Mouse (Mus musculus) CH12.LX (cell line): Measurements from ENCODE around the gene Atp5g2. TPM values are rescaled to one million over a fixed set of nuclear protein-coding genes. Genes with fewer than 3 reads are reported as not detected.

ENCODE experiments used
- DNase-seq: peaks from one replicate; pipeline ENCODE4 v3.0.0-alpha.2; 2013; ENCODE audit errors: extremely low read depth
- H3K27ac ChIP-seq: 2 replicates; pipeline ENCODE4 v1.5.1; 2012; ENCODE audit warnings: low read depth, mild to moderate bottlenecking, control low read depth, moderate library complexity; ENCODE audit not compliant: insufficient read depth
- H3K27me3 ChIP-seq: replicated peaks from 2 replicates; pipeline ENCODE3; 2012; ENCODE audit warnings: inconsistent platforms
- H3K36me3 ChIP-seq, 2 experiments: replicated peaks in 1 of 2; 2 replicates each; pipeline versions ENCODE3 to v1.6.1; 2012; ENCODE audit warnings: inconsistent platforms in 1 of 2, low read length in 1 of 2, mild to moderate bottlenecking in 1 of 2, mixed read lengths in 1 of 2, moderate library complexity in 1 of 2; ENCODE audit not compliant: control insufficient read depth in 1 of 2, insufficient read depth in 1 of 2
- H3K4me1 ChIP-seq, 2 experiments: 2 replicates each; pipeline ENCODE4 v1.6.1; 2012; ENCODE audit warnings: inconsistent platforms in 1 of 2, moderate library complexity in 1 of 2; ENCODE audit not compliant: insufficient read depth in 2 of 2, control insufficient read depth in 1 of 2
- H3K4me2 ChIP-seq: 2 replicates; pipeline ENCODE4 v1.6.1; 2012; ENCODE audit warnings: low read depth, mild to moderate bottlenecking, control low read depth; ENCODE audit not compliant: poor library complexity, insufficient read depth, severe bottlenecking
- H3K4me3 ChIP-seq, 3 experiments: fragments of 150-350 bp in 1 of 3; sonication (generic) in 1 of 3; replicated peaks in 1 of 3; 2 replicates each; pipeline versions ENCODE3 to v1.5.1; 2011 to 2012; ENCODE audit warnings: low read depth in 2 of 3, low read length in 2 of 3, mild to moderate bottlenecking in 2 of 3, moderate library complexity in 2 of 3, control low read depth in 1 of 3, improper control_type of control experiment in 1 of 3, inconsistent platforms in 1 of 3, mixed read lengths in 1 of 3; ENCODE audit not compliant: poor library complexity in 1 of 3
- H3K79me2 ChIP-seq: replicated peaks from 2 replicates; pipeline ENCODE4 v1.6.1; 2012; ENCODE audit warnings: mild to moderate bottlenecking, moderate library complexity; ENCODE audit not compliant: control insufficient read depth, poor library complexity, insufficient read depth, severe bottlenecking; ENCODE audit errors: extremely low read depth
- H3K9ac ChIP-seq: 2 replicates; pipeline ENCODE4 v1.6.1; 2012; ENCODE audit warnings: low read depth, mild to moderate bottlenecking, control low read depth, moderate library complexity; ENCODE audit not compliant: insufficient read depth
- H3K9me3 ChIP-seq: replicated peaks from 2 replicates; pipeline ENCODE3; 2012; ENCODE audit warnings: low read length, inconsistent platforms, mixed read lengths
- BHLHE40 ChIP-seq: IDR thresholded peaks from 2 replicates; pipeline ENCODE4 v1.6.1; 2011; ENCODE audit warnings: mild to moderate bottlenecking, low read depth, low read length, improper control_type of control experiment
- CHD1 ChIP-seq: IDR thresholded peaks from 2 replicates; pipeline ENCODE4 v1.6.1; 2012; ENCODE audit warnings: low read depth, low read length, improper control_type of control experiment, inconsistent platforms
- CHD2 ChIP-seq: IDR thresholded peaks from 2 replicates; pipeline ENCODE4 v1.6.1; 2011; ENCODE audit warnings: low read length, improper control_type of control experiment
- E2F4 ChIP-seq: IDR thresholded peaks from 2 replicates; pipeline ENCODE4 v1.6.1; 2011; ENCODE audit warnings: low read depth, low read length, improper control_type of control experiment; ENCODE audit not compliant: insufficient replicate concordance
- ELF1 ChIP-seq: IDR thresholded peaks from 2 replicates; pipeline ENCODE4 v1.6.1; 2014; ENCODE audit warnings: low read depth, mild to moderate bottlenecking, inconsistent platforms, low read length, improper control_type of control experiment
- EP300 ChIP-seq: IDR thresholded peaks from 2 replicates; pipeline ENCODE4 v1.6.1; 2011; ENCODE audit warnings: low read length, improper control_type of control experiment
- ETS1 ChIP-seq: conservative IDR thresholded peaks from 2 replicates; pipeline ENCODE4 v1.6.1; 2012; ENCODE audit warnings: low read depth, mild to moderate bottlenecking, inconsistent platforms, low read length, improper control_type of control experiment, moderate library complexity
- GABPA ChIP-seq: IDR thresholded peaks from 2 replicates; pipeline ENCODE4 v1.6.1; 2012; ENCODE audit warnings: low read depth, low read length, improper control_type of control experiment, inconsistent platforms; ENCODE audit not compliant: insufficient replicate concordance
- HCFC1 ChIP-seq: IDR thresholded peaks from 2 replicates; pipeline ENCODE4 v1.6.1; 2012; ENCODE audit warnings: low read depth, mild to moderate bottlenecking, inconsistent platforms, low read length, improper control_type of control experiment
- IRF4 ChIP-seq: IDR thresholded peaks from 2 replicates; pipeline ENCODE4 v1.6.1; 2014; ENCODE audit warnings: low read depth, mild to moderate bottlenecking, inconsistent platforms, low read length, improper control_type of control experiment
- JUN ChIP-seq: IDR thresholded peaks from 2 replicates; pipeline ENCODE4 v1.6.1; 2011; ENCODE audit warnings: low read depth, mild to moderate bottlenecking, low read length, improper control_type of control experiment, moderate library complexity; ENCODE audit not compliant: insufficient read depth
- JUND ChIP-seq: conservative IDR thresholded peaks from 2 replicates; pipeline ENCODE4 v1.6.1; 2011; ENCODE audit warnings: low read depth, low read length, improper control_type of control experiment
- KAT2A ChIP-seq: IDR thresholded peaks from 2 replicates; pipeline ENCODE4 v1.6.1; 2012; ENCODE audit warnings: low read length, improper control_type of control experiment, inconsistent platforms; ENCODE audit not compliant: insufficient replicate concordance
- MAFK ChIP-seq: IDR thresholded peaks from 2 replicates; pipeline ENCODE4 v1.6.1; 2011; ENCODE audit warnings: low read length, improper control_type of control experiment; ENCODE audit not compliant: insufficient replicate concordance
- MAZ ChIP-seq: IDR thresholded peaks from 2 replicates; pipeline ENCODE4 v1.6.1; 2012; ENCODE audit warnings: low read depth, mild to moderate bottlenecking, inconsistent platforms, low read length, improper control_type of control experiment, moderate library complexity
- MXI1 ChIP-seq: IDR thresholded peaks from 2 replicates; pipeline ENCODE4 v1.6.1; 2011; ENCODE audit warnings: mild to moderate bottlenecking, low read depth, low read length, improper control_type of control experiment
- NELFE ChIP-seq: IDR thresholded peaks from 2 replicates; pipeline ENCODE4 v1.6.1; 2011; ENCODE audit warnings: low read depth, low read length, improper control_type of control experiment
- NRF1 ChIP-seq: IDR thresholded peaks from 2 replicates; pipeline ENCODE4 v1.6.1; 2014; ENCODE audit warnings: low read depth, mild to moderate bottlenecking, inconsistent platforms, low read length, improper control_type of control experiment, moderate library complexity
- PAX5 ChIP-seq: IDR thresholded peaks from 2 replicates; pipeline ENCODE4 v1.6.1; 2012; ENCODE audit warnings: low read length, inconsistent platforms, mixed read lengths
- POLR2A ChIP-seq: IDR thresholded peaks from 2 replicates; pipeline ENCODE4 v1.6.1; 2011; ENCODE audit warnings: low read depth, mild to moderate bottlenecking, improper control_type of control experiment, low read length
- POLR2AphosphoS2 ChIP-seq: IDR thresholded peaks from 2 replicates; pipeline ENCODE4 v1.6.1; 2011; ENCODE audit warnings: low read depth, low read length, improper control_type of control experiment
- RAD21 ChIP-seq: IDR thresholded peaks from 2 replicates; pipeline ENCODE4 v1.6.1; 2011; ENCODE audit warnings: low read depth, mild to moderate bottlenecking, low read length, improper control_type of control experiment, moderate library complexity
- RCOR1 ChIP-seq: conservative IDR thresholded peaks from 2 replicates; pipeline ENCODE4 v1.6.1; 2012; ENCODE audit warnings: low read depth, mild to moderate bottlenecking, inconsistent platforms, low read length, improper control_type of control experiment
- SIN3A ChIP-seq: IDR thresholded peaks from 2 replicates; pipeline ENCODE4 v1.6.1; 2012; ENCODE audit warnings: low read length, improper control_type of control experiment, inconsistent platforms
- SMC3 ChIP-seq: IDR thresholded peaks from 2 replicates; pipeline ENCODE4 v1.6.1; 2011; ENCODE audit warnings: low read depth, low read length, improper control_type of control experiment
- TBP ChIP-seq: conservative IDR thresholded peaks from 2 replicates; pipeline ENCODE4 v1.6.1; 2011; ENCODE audit warnings: low read depth, low read length, improper control_type of control experiment
- TCF12 ChIP-seq: IDR thresholded peaks from 2 replicates; pipeline ENCODE4 v1.6.1; 2014; ENCODE audit warnings: low read depth, mild to moderate bottlenecking, inconsistent platforms, low read length, improper control_type of control experiment
- UBTF ChIP-seq: IDR thresholded peaks from 2 replicates; pipeline ENCODE4 v1.6.1; 2012; ENCODE audit warnings: low read depth, mild to moderate bottlenecking, inconsistent platforms, low read length, improper control_type of control experiment, moderate library complexity
- USF2 ChIP-seq: conservative IDR thresholded peaks from 2 replicates; pipeline ENCODE4 v1.6.1; 2011; ENCODE audit warnings: low read depth, low read length, improper control_type of control experiment
- ZC3H11A ChIP-seq: IDR thresholded peaks from 2 replicates; pipeline ENCODE4 v1.6.1; 2012; ENCODE audit warnings: low read depth, mild to moderate bottlenecking, inconsistent platforms, low read length, improper control_type of control experiment
- ZMIZ1 ChIP-seq: IDR thresholded peaks from 2 replicates; pipeline ENCODE4 v1.6.1; 2012; ENCODE audit warnings: low read depth, mild to moderate bottlenecking, inconsistent platforms, low read length, improper control_type of control experiment
- ZNF384 ChIP-seq: IDR thresholded peaks from 2 replicates; pipeline ENCODE4 v1.6.1; 2012; ENCODE audit warnings: low read depth, low read length, improper control_type of control experiment, inconsistent platforms
- dilution Hi-C: fragments of 300-500 bp; cut with MboI; formaldehyde crosslinking; loops from 2 replicates; pipeline ENCODE4 v1.14.3; 2020; ENCODE audit warnings: low sequenced_read_pairs; ENCODE audit not compliant: extremely low pct_unique_long_range_greater_than_20kb, extremely low pct_ligation_motif_present
- in situ Hi-C: fragments of 300-500 bp; cut with MboI; formaldehyde crosslinking; loops from 3 replicates; pipeline ENCODE4 v1.14.3; 2019; ENCODE audit warnings: low sequenced_read_pairs, low pct_ligation_motif_present, low pct_unique_long_range_greater_than_20kb, mixed read lengths
- polyA plus RNA-seq: library from polyadenylated mRNA; unstranded; fragments of >175 nt; gene quantifications from 2 replicates; pipeline ENCODE4 v1.2.1, GENCODE M21; 2012; ENCODE audit warnings: low read depth; ENCODE audit not compliant: insufficient read length
- total RNA-seq, 2 experiments: library from RNA; depleted of rRNA; stranded (reverse); fragments of 300-350 nt in 1 of 2; fragments of >200 nt in 1 of 2; gene quantifications; 2 replicates each; pipeline ENCODE4 v1.2.3; 2012 to 2014

Atp5g2 gene
- total and polyA plus RNA-seq, 3 experiments = 33.9 to 589 (median 281) TPM

DNA sequence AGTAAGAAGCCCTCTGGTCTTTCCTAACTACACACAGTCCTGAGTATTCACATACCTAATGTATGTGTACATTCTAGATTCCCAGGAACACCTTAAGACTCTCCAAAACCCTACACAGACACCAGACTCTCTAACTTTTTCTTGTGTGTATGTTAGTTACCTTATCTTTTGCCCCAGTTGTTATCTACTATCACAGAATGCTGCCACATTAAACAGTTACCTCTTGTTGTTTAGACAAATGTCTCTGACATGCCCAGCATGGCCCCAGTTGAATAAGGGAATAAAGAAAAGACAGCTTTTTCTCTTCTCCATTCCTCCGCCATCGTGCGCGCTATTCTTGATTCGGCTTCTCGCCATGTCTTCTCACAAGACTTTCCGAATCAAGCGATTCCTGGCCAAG, 37.5 kb downstream of the Atp5g2 start:
- H3K4me3 ChIP-seq = no peak overlapping the region
- H3K9ac ChIP-seq = no peak overlapping the region
- H3K36me3 ChIP-seq = no peaks in the 10 kb centered on the region
- H3K4me2 ChIP-seq = no peak overlapping the region
- peaks cover 3 to 13% of the 10 kb centered on the region in 2 experiments; a peak in 2 of 4 replicates for H3K4me1 ChIP-seq
- H3K27me3 ChIP-seq = peaks cover 6% of the 10 kb centered on the region
- peaks cover 7% of the 10 kb centered on the region for H3K9me3 ChIP-seq
- dilution Hi-C loops = no loop called here
- TF ChIP-seq ZC3H11A (no peak), MAZ (no peak), UBTF (no peak)
- H3K27ac ChIP-seq = no peak overlapping the region
- in situ Hi-C loops = no loop called here
- no peak for DNase-seq
- no peaks in the 10 kb centered on the region for H3K79me2 ChIP-seq

DNA sequence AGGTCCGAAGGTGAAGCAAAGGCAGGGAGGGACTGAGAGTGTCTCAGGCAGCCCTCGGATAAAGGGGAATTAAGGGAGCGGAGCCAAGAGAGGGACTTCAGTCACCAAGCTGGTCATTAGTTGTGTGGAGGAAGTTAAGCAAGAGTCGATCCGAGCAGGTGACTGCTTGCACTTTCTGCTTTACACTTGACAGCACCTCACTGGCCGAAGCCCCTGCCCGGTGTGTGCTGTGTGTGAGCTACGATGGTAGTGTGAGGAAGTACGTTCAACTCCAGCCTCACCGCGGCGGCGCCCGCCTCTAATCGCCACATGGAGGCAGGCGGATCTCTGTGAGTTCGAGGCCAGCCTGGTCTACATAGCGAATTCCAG, 46.5 kb downstream of the Atp5g2 start:
- in situ Hi-C loops = loop anchor here (5.0 kb wide), 1 partner anchor 37 kb away; no protein-coding TSS in a partner anchor
- Histone ChIP-seq H3K4me2 (peak overlapping the region; percentile 52), H3K27me3 (no peaks in the 10 kb centered on the region), H3K9me3 (no peaks in the 10 kb centered on the region), H3K36me3 (peaks cover 0 to 7% of the 10 kb centered on the region in 2 experiments), H3K4me3 (peak overlapping the region; percentile 56 to 69 (median 67)), H3K9ac (peak overlapping the region; percentile 50), H3K4me1 (peaks cover 6 to 37% of the 10 kb centered on the region in 2 experiments; a peak in 3 of 4 replicates), H3K79me2 (peaks cover 14% of the 10 kb centered on the region), H3K27ac (peak overlapping the region; percentile 71)
- DNase-seq = peak; percentile 81
- dilution Hi-C loops = no loop called here
- TF ChIP-seq KAT2A = 0 out of 2 replicates have a peak, but pooled peaks have one; percentile 50
- 0 out of 2 replicates have a peak, but pooled peaks have one; percentile 4 for TF ChIP-seq NRF1
- no peak for TF ChIP-seq RAD21
- TF ChIP-seq E2F4 = no peak
- TF ChIP-seq ZNF384 = no peak
- no peak for TF ChIP-seq JUND
- 0 out of 2 replicates have a peak, but pooled peaks have one; percentile 38 for TF ChIP-seq ELF1
- peak; percentile 3; the same call in 1 of the 2 replicates for TF ChIP-seq NELFE
- TF ChIP-seq ZMIZ1 = no peak
- no peak for TF ChIP-seq MXI1
- TF ChIP-seq JUN = no peak
- no peak for TF ChIP-seq ZC3H11A
- TF ChIP-seq CHD1 = 0 out of 2 replicates have a peak, but pooled peaks have one; percentile 5
- TF ChIP-seq EP300 = no peak
- TF ChIP-seq RCOR1 = peak; percentile 78; the same call in 1 of the 2 replicates
- no peak for TF ChIP-seq GABPA
- no peak for TF ChIP-seq POLR2AphosphoS2
- no peak for TF ChIP-seq TBP
- TF ChIP-seq MAZ = 0 out of 2 replicates have a peak, but pooled peaks have one; percentile 16
- no peak for TF ChIP-seq SMC3
- no peak for TF ChIP-seq CHD2
- TF ChIP-seq POLR2A = no peak
- 0 out of 2 replicates have a peak, but pooled peaks have one; percentile 12 for TF ChIP-seq UBTF
- no peak for TF ChIP-seq MAFK
- no peak for TF ChIP-seq TCF12
- no peak for TF ChIP-seq USF2
- TF ChIP-seq ETS1 = peak; percentile 30; the same call in 1 of the 2 replicates
- TF ChIP-seq BHLHE40 = peak; percentile 31; the same call in 1 of the 2 replicates
- no peak for TF ChIP-seq HCFC1
- peak; percentile 2; the same call in 1 of the 2 replicates for TF ChIP-seq IRF4
- no peak for TF ChIP-seq PAX5
- TF ChIP-seq SIN3A = peak; percentile 20
